Mouse (Mus musculus): ENCODE data around the gene Letm1. TPM values are rescaled to one million over a fixed set of nuclear protein-coding genes. Genes with fewer than 3 reads are reported as not detected.

The Letm1 gene
- total and polyA plus RNA-seq, 2 experiments from 2014 or later = 59.9 to 83.9 TPM

DNA sequence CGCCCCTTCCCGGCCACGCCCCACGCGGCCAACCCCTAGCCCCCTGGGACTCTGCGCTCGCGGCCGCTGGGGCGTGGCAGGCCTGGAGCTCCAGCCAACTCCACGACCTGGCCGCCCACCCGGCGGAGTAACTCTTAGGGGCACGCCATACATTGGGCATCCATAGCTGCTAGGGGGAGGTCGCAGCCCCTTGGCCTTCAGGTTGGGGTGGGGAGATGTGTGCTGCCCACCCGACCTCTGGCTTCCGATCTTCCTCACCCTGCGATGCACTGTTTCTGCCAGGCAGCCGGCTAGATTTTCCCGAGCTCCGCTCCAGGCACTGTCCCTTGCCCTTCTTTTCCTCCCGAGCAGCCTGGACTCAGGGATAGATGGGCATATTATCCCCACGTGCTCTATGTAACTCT, 86.9 kb downstream of the Letm1 start:
- peak overlapping the region; percentile 33 for H3K4me3 ChIP-seq (ENCODE audit: low read length)
- no peak for ATAC-seq
- H3K27me3 ChIP-seq (ENCODE audit: insufficient read depth, low read length) = peaks cover 12% of the 10 kb centered on the region
- peak overlapping the region; percentile 28; the same call in 1 of the 2 replicates for H3K27ac ChIP-seq
- TF ChIP-seq CTCF (IDR thresholded peaks at IDR 0.05; ENCODE audit: low read depth) = no peak
- H3K9ac ChIP-seq (replicated peaks; ENCODE audit: low read length) = peak overlapping the region; percentile 39
- peak overlapping the region; percentile 50 for H3K4me2 ChIP-seq (ENCODE audit: low read depth, low read length)
- WGBS = 4% methylated on average over 24 of the region's 24 CpGs
- no peak for DNase-seq (ENCODE audit: low spot score)
- H3K4me1 ChIP-seq (ENCODE audit: insufficient read depth, low read length) = peaks cover 17% of the 10 kb centered on the region; the same call in 1 of the 2 replicates
- no peaks in the 10 kb centered on the region for H3K36me3 ChIP-seq (ENCODE audit: insufficient read depth, low read length)
- H3K9me3 ChIP-seq (ENCODE audit: low read length) = no peaks in the 10 kb centered on the region

DNA sequence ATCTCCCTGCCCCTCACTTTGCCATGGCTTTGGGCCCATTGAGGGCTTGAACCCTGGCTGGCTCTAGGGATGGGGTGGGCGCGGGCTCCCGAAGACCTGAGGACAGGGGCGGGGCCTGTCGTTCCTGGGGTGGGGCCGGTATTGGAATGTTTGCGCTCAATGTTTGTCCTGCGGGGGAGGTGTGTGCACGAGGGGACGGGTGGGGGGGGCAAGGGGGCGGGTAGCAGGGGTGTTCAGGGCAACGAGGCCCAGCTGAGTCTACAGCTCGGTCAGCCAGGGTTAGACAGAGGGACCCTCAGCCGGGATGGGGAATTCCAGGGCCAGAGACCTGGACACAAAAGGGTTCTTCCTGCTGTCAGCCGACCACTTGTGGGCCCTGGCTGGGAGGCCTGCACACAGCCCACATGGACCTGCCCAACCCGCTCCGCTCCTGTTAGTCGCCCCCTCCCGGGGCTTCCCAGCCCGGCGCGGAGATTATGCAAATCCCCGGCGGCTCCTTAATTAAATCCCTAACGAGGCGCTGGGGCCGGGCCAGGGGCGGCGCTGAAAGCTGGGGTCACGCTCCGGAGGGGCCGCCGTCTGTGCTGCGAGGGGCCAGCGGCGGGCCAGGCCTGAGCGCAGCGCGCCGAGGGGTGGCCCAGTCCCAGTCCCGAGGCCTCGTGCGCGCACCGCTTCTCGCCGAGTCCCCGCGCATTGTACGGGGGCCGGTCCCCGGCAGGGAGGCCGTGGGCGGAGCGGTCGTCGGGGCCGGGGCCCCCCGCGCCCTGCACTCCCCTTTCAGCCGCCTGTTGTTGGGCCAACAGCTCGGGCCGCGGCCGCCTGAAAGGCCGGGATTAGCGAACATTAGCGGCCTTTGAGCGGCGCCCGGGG, 87.5 kb downstream of the Letm1 start:
- H3K9me3 ChIP-seq (ENCODE audit: low read length) = no peaks in the 10 kb centered on the region
- H3K27ac ChIP-seq = peak overlapping the region; percentile 28; the same call in 1 of the 2 replicates
- no peak for TF ChIP-seq CTCF (IDR thresholded peaks at IDR 0.05; ENCODE audit: low read depth)
- DNase-seq (ENCODE audit: low spot score) (peak; percentile 71), ATAC-seq (peak; percentile 59)
- H3K4me2 ChIP-seq (ENCODE audit: low read depth, low read length) = peak overlapping the region; percentile 50
- peak overlapping the region; percentile 39 for H3K9ac ChIP-seq (replicated peaks; ENCODE audit: low read length)
- WGBS = 1% methylated on average over 68 of the region's 71 CpGs
- no peaks in the 10 kb centered on the region for H3K36me3 ChIP-seq (ENCODE audit: insufficient read depth, low read length)
- peaks cover 15% of the 10 kb centered on the region; the same call in 1 of the 2 replicates for H3K4me1 ChIP-seq (ENCODE audit: insufficient read depth, low read length)
- peak overlapping the region; percentile 33 for H3K4me3 ChIP-seq (ENCODE audit: low read length)
- peaks cover 12% of the 10 kb centered on the region for H3K27me3 ChIP-seq (ENCODE audit: insufficient read depth, low read length)

DNA sequence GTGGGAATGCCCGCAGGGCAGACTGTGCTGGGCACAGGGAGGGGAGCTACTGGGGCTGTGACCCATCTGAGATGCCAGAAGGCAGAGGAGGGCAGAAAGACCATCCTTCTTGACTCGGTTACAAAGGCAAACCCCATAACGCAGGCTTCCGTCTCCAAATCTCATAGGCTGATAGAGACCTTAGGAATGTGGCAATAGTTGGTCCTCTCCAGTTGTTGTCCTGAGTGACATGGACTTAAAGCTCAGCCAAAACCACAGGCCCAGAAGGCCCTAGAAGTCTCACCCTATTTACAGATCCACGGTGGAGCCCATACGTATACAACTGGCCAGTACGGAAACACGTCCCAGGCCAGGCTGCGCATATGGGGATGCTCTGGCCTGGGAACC, 88.2 kb downstream of the Letm1 start:
- Histone ChIP-seq H3K27ac (no peak overlapping the region), H3K27me3 (ENCODE audit: insufficient read depth, low read length) (peaks cover 12% of the 10 kb centered on the region), H3K9ac (replicated peaks; ENCODE audit: low read length) (no peak overlapping the region), H3K4me1 (ENCODE audit: insufficient read depth, low read length) (peaks cover 20% of the 10 kb centered on the region; the same call in 1 of the 2 replicates), H3K36me3 (ENCODE audit: insufficient read depth, low read length) (no peaks in the 10 kb centered on the region), H3K9me3 (ENCODE audit: low read length) (no peaks in the 10 kb centered on the region), H3K4me2 (ENCODE audit: low read depth, low read length) (no peak overlapping the region), H3K4me3 (ENCODE audit: low read length) (no peak overlapping the region)
- no peak for ATAC-seq
- no peak for TF ChIP-seq CTCF (IDR thresholded peaks at IDR 0.05; ENCODE audit: low read depth)
- 56% methylated on average over 9 of the region's 9 CpGs for WGBS
- DNase-seq (ENCODE audit: low spot score) = no peak

DNA sequence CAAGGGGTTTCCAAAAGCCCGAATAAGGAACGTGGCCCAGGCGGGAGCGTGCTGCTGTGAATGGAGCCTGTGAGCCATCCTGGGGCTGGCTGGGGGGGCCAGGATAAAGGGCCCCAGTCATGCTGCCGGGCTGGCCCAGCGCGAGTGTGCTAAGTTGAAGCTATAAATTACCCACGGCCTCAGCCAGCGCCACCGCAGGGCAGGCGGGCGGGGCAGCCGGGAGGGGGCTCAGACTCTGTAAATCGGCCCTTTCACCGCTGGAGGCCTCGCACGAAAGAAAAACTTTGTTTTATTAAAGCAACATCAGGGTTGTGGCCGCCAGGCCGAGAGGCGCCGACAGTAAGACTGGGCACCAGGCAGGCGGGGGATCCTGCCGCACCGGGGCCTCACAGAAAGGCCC, 90.2 kb downstream of the Letm1 start:
- no peaks in the 10 kb centered on the region for H3K36me3 ChIP-seq (ENCODE audit: insufficient read depth, low read length)
- peak overlapping the region; percentile 56; the same call in 1 of the 2 replicates for H3K27ac ChIP-seq
- ATAC-seq (no peak), DNase-seq (ENCODE audit: low spot score) (peak; percentile 67)
- H3K4me3 ChIP-seq (ENCODE audit: low read length) = no peak overlapping the region
- H3K4me1 ChIP-seq (ENCODE audit: insufficient read depth, low read length) = peaks cover 19% of the 10 kb centered on the region
- no peaks in the 10 kb centered on the region for H3K9me3 ChIP-seq (ENCODE audit: low read length)
- peaks cover 12% of the 10 kb centered on the region for H3K27me3 ChIP-seq (ENCODE audit: insufficient read depth, low read length)
- no peak overlapping the region for H3K9ac ChIP-seq (replicated peaks; ENCODE audit: low read length)
- WGBS = 8% methylated on average over 24 of the region's 24 CpGs
- no peak for TF ChIP-seq CTCF (IDR thresholded peaks at IDR 0.05; ENCODE audit: low read depth)
- 0 out of 2 replicates have a peak overlapping the region, but pooled peaks have one; percentile 9 for H3K4me2 ChIP-seq (ENCODE audit: low read depth, low read length)

DNA sequence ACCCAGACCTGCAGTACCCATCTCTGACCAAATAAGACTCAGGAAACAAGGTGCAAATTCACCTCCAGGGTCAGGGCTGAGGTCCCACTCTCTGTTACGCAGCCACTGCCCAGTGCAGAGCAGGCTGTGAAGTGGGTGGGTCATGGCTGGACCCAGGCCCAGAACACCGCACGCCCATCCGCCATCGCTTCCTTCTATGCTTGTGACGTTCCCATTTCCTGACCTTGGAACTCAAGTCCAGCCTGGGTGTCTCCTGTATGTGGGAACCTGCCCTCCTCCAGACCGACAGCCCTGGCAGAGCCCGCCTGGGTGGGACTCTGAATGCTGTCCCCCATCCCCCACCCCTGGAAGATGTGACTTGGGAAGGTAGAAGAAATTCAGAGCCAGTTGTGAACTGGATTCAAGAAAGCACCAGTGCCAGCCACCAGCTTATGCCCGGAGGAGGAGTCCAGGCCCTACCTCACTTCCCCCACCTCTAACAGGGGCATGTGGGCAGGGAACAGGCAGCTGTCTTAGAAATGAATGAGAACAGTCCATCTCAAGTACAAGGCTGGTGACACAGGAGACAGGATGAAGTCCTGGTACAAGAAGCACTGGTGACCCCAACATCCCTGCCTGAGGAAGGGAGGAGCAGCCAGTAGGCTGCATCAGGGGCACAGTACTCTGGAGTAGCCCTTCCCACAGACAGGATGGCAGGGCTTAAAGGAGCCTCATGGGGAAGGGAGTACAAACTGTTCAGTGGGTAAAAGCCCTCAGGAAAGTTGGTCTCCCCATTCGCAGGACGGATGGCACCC, 92.6 kb downstream of the Letm1 start:
- H3K27ac ChIP-seq = peak overlapping the region; percentile 62
- H3K4me2 ChIP-seq (ENCODE audit: low read depth, low read length) = 0 out of 2 replicates have a peak overlapping the region, but pooled peaks have one; percentile 20
- no peaks in the 10 kb centered on the region for H3K36me3 ChIP-seq (ENCODE audit: insufficient read depth, low read length)
- no peak for TF ChIP-seq CTCF (IDR thresholded peaks at IDR 0.05; ENCODE audit: low read depth)
- ATAC-seq = peak; percentile 16; the same call in 1 of the 2 replicates
- no peak overlapping the region for H3K9ac ChIP-seq (replicated peaks; ENCODE audit: low read length)
- H3K9me3 ChIP-seq (ENCODE audit: low read length) = no peaks in the 10 kb centered on the region
- DNase-seq (ENCODE audit: low spot score) = peak; percentile 27
- H3K4me3 ChIP-seq (ENCODE audit: low read length) = no peak overlapping the region
- WGBS = 42% methylated on average over 11 of the region's 11 CpGs
- peaks cover 13% of the 10 kb centered on the region for H3K4me1 ChIP-seq (ENCODE audit: insufficient read depth, low read length)
- H3K27me3 ChIP-seq (ENCODE audit: insufficient read depth, low read length) = peaks cover 9% of the 10 kb centered on the region

Other genes with a start within 250 kb of the Letm1 start
- 22.9 and 48.1 TPM in 2 replicates for gene Fam53a, start 153.2 kb downstream of the Letm1 start, total RNA-seq (2014; rRNA removed)
- 26.4 and 27.6 TPM in 2 replicates for gene Fam53a, start 153.2 kb downstream of the Letm1 start, polyA plus RNA-seq (2015; fragmentation: Nextera tagmentation; extraction: Ambion mirVana)
- 0.89 and 2.1 TPM in 2 replicates for gene Gm9903, start 152.9 kb downstream of the Letm1 start, total RNA-seq (2014; rRNA removed)
- 0.21 and 0.66 TPM in 2 replicates for gene Gm9903, start 152.9 kb downstream of the Letm1 start, polyA plus RNA-seq (2015; fragmentation: Nextera tagmentation; extraction: Ambion mirVana)
- 66.0 and 67.4 TPM in 2 replicates for gene Slbp, start 130.2 kb downstream of the Letm1 start, total RNA-seq (2014; rRNA removed)
- 128 and 132 TPM in 2 replicates for gene Slbp, start 130.2 kb downstream of the Letm1 start, polyA plus RNA-seq (2015; fragmentation: Nextera tagmentation; extraction: Ambion mirVana)
- gene Tacc3, start 124.7 kb downstream of the Letm1 start, total RNA-seq (2014; rRNA removed) = 19.2 and 30.0 TPM in 2 replicates
- 39.0 and 49.1 TPM in 2 replicates for gene Tacc3, start 124.7 kb downstream of the Letm1 start, polyA plus RNA-seq (2015; fragmentation: Nextera tagmentation; extraction: Ambion mirVana)
- 36.9 and 39.3 TPM in 2 replicates for gene Tmem129, start 124.4 kb downstream of the Letm1 start, total RNA-seq (2014; rRNA removed)
- gene Tmem129, start 124.4 kb downstream of the Letm1 start, polyA plus RNA-seq (2015; fragmentation: Nextera tagmentation; extraction: Ambion mirVana) = 22.0 and 23.6 TPM in 2 replicates
- gene Fgfr3, start 61.1 kb downstream of the Letm1 start, total RNA-seq (2014; rRNA removed) = 147 and 148 TPM in 2 replicates
- gene Fgfr3, start 61.1 kb downstream of the Letm1 start, polyA plus RNA-seq (2015; fragmentation: Nextera tagmentation; extraction: Ambion mirVana) = 43.5 and 52.1 TPM in 2 replicates
- 76.2 and 81.1 TPM in 2 replicates for gene Nsd2, start 37.9 kb upstream of the Letm1 start, total RNA-seq (2014; rRNA removed)
- gene Nsd2, start 37.9 kb upstream of the Letm1 start, polyA plus RNA-seq (2015; fragmentation: Nextera tagmentation; extraction: Ambion mirVana) = 64.0 and 69.4 TPM in 2 replicates
- 31.2 and 36.2 TPM in 2 replicates for gene Nelfa, start 153.6 kb upstream of the Letm1 start, total RNA-seq (2014; rRNA removed)
- gene Nelfa, start 153.6 kb upstream of the Letm1 start, polyA plus RNA-seq (2015; fragmentation: Nextera tagmentation; extraction: Ambion mirVana) = 29.4 and 29.6 TPM in 2 replicates
- 626 and 692 TPM in 2 replicates for gene Gm1673, start 200.6 kb upstream of the Letm1 start, total RNA-seq (2014; rRNA removed)
- gene Gm1673, start 200.6 kb upstream of the Letm1 start, polyA plus RNA-seq (2015; fragmentation: Nextera tagmentation; extraction: Ambion mirVana) = 695 and 703 TPM in 2 replicates
- gene Nat8l, start 213.2 kb upstream of the Letm1 start, total RNA-seq (2014; rRNA removed) = 50.3 and 50.9 TPM in 2 replicates
- 6.0 and 6.4 TPM in 2 replicates for gene Nat8l, start 213.2 kb upstream of the Letm1 start, polyA plus RNA-seq (2015; fragmentation: Nextera tagmentation; extraction: Ambion mirVana)